Mouse (Mus musculus): ENCODE measurements around the gene Cmss1. TPM values are rescaled to one million over a fixed set of nuclear protein-coding genes. Genes with fewer than 3 reads are reported as not detected.

Cmss1 gene
- polyA plus RNA-seq, 1 experiment: 6.5 TPM

- H3K27ac ChIP-seq (ENCODE audit: insufficient read depth, low read depth, low read length): no peak overlapping the region
- TF ChIP-seq CTCF (IDR thresholded peaks at IDR 0.05; ENCODE audit: low read depth, low read length) (no peak), POLR2A (IDR thresholded peaks at IDR 0.05; ENCODE audit: borderline replicate concordance, low read depth, low read length) (no peak)
- H3K4me1 ChIP-seq (ENCODE audit: control insufficient read depth, insufficient read depth, low read length): peaks cover 7% of the 10 kb centered on the region
- H3K4me3 ChIP-seq (ENCODE audit: insufficient read depth, low read length): no peak overlapping the region
Observed at GRCm38 (mm10) chr16:57319284-57320124, 287.2 kb downstream of the Cmss1 start.

- Histone ChIP-seq H3K27ac (ENCODE audit: insufficient read depth, low read depth, low read length) (no peak overlapping the region), H3K4me3 (ENCODE audit: insufficient read depth, low read length) (no peak overlapping the region), H3K4me1 (ENCODE audit: control insufficient read depth, insufficient read depth, low read length) (peaks cover 7% of the 10 kb centered on the region)
- TF ChIP-seq POLR2A (IDR thresholded peaks at IDR 0.05; ENCODE audit: borderline replicate concordance, low read depth, low read length): no peak
- no peak for TF ChIP-seq CTCF (IDR thresholded peaks at IDR 0.05; ENCODE audit: low read depth, low read length)
Observed at GRCm38 (mm10) chr16:57318637-57319125, 288.0 kb downstream of the Cmss1 start.

GRCm38 (mm10) chr16:57317882-57318636, 288.6 kb downstream of the Cmss1 start:
- H3K27ac ChIP-seq (ENCODE audit: insufficient read depth, low read depth, low read length): no peak overlapping the region
- H3K4me1 ChIP-seq (ENCODE audit: control insufficient read depth, insufficient read depth, low read length): peaks cover 7% of the 10 kb centered on the region
- no peak overlapping the region for H3K4me3 ChIP-seq (ENCODE audit: insufficient read depth, low read length)
- TF ChIP-seq CTCF (IDR thresholded peaks at IDR 0.05; ENCODE audit: low read depth, low read length) (no peak), POLR2A (IDR thresholded peaks at IDR 0.05; ENCODE audit: borderline replicate concordance, low read depth, low read length) (no peak)

GRCm38 (mm10) chr16:57317127-57317526, 289.5 kb downstream of the Cmss1 start:
- Histone ChIP-seq H3K27ac (ENCODE audit: insufficient read depth, low read depth, low read length) (no peak overlapping the region), H3K4me1 (ENCODE audit: control insufficient read depth, insufficient read depth, low read length) (peaks cover 7% of the 10 kb centered on the region), H3K4me3 (ENCODE audit: insufficient read depth, low read length) (no peak overlapping the region)
- TF ChIP-seq CTCF (IDR thresholded peaks at IDR 0.05; ENCODE audit: low read depth, low read length) (no peak), POLR2A (IDR thresholded peaks at IDR 0.05; ENCODE audit: borderline replicate concordance, low read depth, low read length) (no peak)

GRCm38 (mm10) chr16:57315026-57315425, 291.6 kb downstream of the Cmss1 start:
- TF ChIP-seq POLR2A (IDR thresholded peaks at IDR 0.05; ENCODE audit: borderline replicate concordance, low read depth, low read length): no peak
- TF ChIP-seq CTCF (IDR thresholded peaks at IDR 0.05; ENCODE audit: low read depth, low read length): no peak
- Histone ChIP-seq H3K4me3 (ENCODE audit: insufficient read depth, low read length) (no peak overlapping the region), H3K4me1 (ENCODE audit: control insufficient read depth, insufficient read depth, low read length) (peaks cover 9% of the 10 kb centered on the region), H3K27ac (ENCODE audit: insufficient read depth, low read depth, low read length) (no peak overlapping the region)

- Histone ChIP-seq H3K4me3 (ENCODE audit: insufficient read depth, low read length) (no peak overlapping the region), H3K4me1 (ENCODE audit: control insufficient read depth, insufficient read depth, low read length) (peaks cover 12% of the 10 kb centered on the region), H3K27ac (ENCODE audit: insufficient read depth, low read depth, low read length) (no peak overlapping the region)
- TF ChIP-seq CTCF (IDR thresholded peaks at IDR 0.05; ENCODE audit: low read depth, low read length) (no peak), POLR2A (IDR thresholded peaks at IDR 0.05; ENCODE audit: borderline replicate concordance, low read depth, low read length) (no peak)
Observed at GRCm38 (mm10) chr16:57314236-57314635, 292.4 kb downstream of the Cmss1 start.

GRCm38 (mm10) chr16:57313487-57313886, 293.2 kb downstream of the Cmss1 start:
- peaks cover 12% of the 10 kb centered on the region for H3K4me1 ChIP-seq (ENCODE audit: control insufficient read depth, insufficient read depth, low read length)
- no peak for TF ChIP-seq CTCF (IDR thresholded peaks at IDR 0.05; ENCODE audit: low read depth, low read length)
- TF ChIP-seq POLR2A (IDR thresholded peaks at IDR 0.05; ENCODE audit: borderline replicate concordance, low read depth, low read length): no peak

GRCm38 (mm10) chr16:57312130-57312529, 294.5 kb downstream of the Cmss1 start:
- Histone ChIP-seq H3K27ac (ENCODE audit: insufficient read depth, low read depth, low read length) (no peak overlapping the region), H3K4me3 (ENCODE audit: insufficient read depth, low read length) (no peak overlapping the region), H3K4me1 (ENCODE audit: control insufficient read depth, insufficient read depth, low read length) (peaks cover 8% of the 10 kb centered on the region)
- TF ChIP-seq CTCF (IDR thresholded peaks at IDR 0.05; ENCODE audit: low read depth, low read length) (no peak), POLR2A (IDR thresholded peaks at IDR 0.05; ENCODE audit: borderline replicate concordance, low read depth, low read length) (no peak)

More at GRCm38 (mm10) chr16:57313487-57313886, 293.2 kb downstream of the Cmss1 start:
- H3K27ac ChIP-seq (ENCODE audit: insufficient read depth, low read depth, low read length): no peak overlapping the region
- no peak overlapping the region for H3K4me3 ChIP-seq (ENCODE audit: insufficient read depth, low read length)

GRCm38 (mm10) chr16:57305463-57305862, 301.2 kb downstream of the Cmss1 start:
- no peak overlapping the region for H3K4me3 ChIP-seq (ENCODE audit: insufficient read depth, low read length)
- peaks cover 15% of the 10 kb centered on the region for H3K4me1 ChIP-seq (ENCODE audit: control insufficient read depth, insufficient read depth, low read length)
- H3K27ac ChIP-seq (ENCODE audit: insufficient read depth, low read depth, low read length): no peak overlapping the region
- no peak for TF ChIP-seq CTCF (IDR thresholded peaks at IDR 0.05; ENCODE audit: low read depth, low read length)
- no peak for TF ChIP-seq POLR2A (IDR thresholded peaks at IDR 0.05; ENCODE audit: borderline replicate concordance, low read depth, low read length)

- H3K4me1 ChIP-seq (ENCODE audit: control insufficient read depth, insufficient read depth, low read length): peaks cover 10% of the 10 kb centered on the region
- no peak overlapping the region for H3K4me3 ChIP-seq (ENCODE audit: insufficient read depth, low read length)
- H3K27ac ChIP-seq (ENCODE audit: insufficient read depth, low read depth, low read length): no peak overlapping the region
- TF ChIP-seq CTCF (IDR thresholded peaks at IDR 0.05; ENCODE audit: low read depth, low read length) (no peak), POLR2A (IDR thresholded peaks at IDR 0.05; ENCODE audit: borderline replicate concordance, low read depth, low read length) (no peak)
Observed at GRCm38 (mm10) chr16:57303716-57304115, 302.9 kb downstream of the Cmss1 start.

Data from bone marrow macrophage, adult 2 months (primary cell).